Mouse (Mus musculus): ENCODE measurements around the gene Zfp423. TPM values are rescaled to one million over a fixed set of nuclear protein-coding genes. Genes with fewer than 3 reads are reported as not detected.
A peak's percentile ranks its signal among the peaks of the same experiment; 100 is the strongest.

Gene Zfp423
- polyA plus RNA-seq, 1 experiment from 2014 or later = 33.4 TPM

GRCm38 (mm10) chr8:87784227-87784626 is 175.2 kb downstream of the Zfp423 start:
- WGBS = 15% methylated on average over 13 of the region's 13 CpGs
- peaks cover 27% of the 10 kb centered on the region for H3K4me1 ChIP-seq (replicated peaks)
- H3K9ac ChIP-seq = no peak overlapping the region
- 0 out of 2 replicates have a peak overlapping the region, but pooled peaks have one; percentile 6 for H3K27ac ChIP-seq (replicated peaks)
- no peak for ATAC-seq (ENCODE audit: low FRiP score, low read depth)
- peaks cover 7% of the 10 kb centered on the region; the same call in 1 of the 2 replicates for H3K36me3 ChIP-seq
- peak overlapping the region; percentile 4 for H3K4me2 ChIP-seq
- H3K27me3 ChIP-seq = no peaks in the 10 kb centered on the region
- no peak overlapping the region for H3K4me3 ChIP-seq
- H3K9me3 ChIP-seq = no peaks in the 10 kb centered on the region

GRCm38 (mm10) chr8:87783198-87783597 is 176.2 kb downstream of the Zfp423 start:
- Histone ChIP-seq H3K4me3 (no peak overlapping the region), H3K27me3 (no peaks in the 10 kb centered on the region), H3K27ac (replicated peaks) (no peak overlapping the region), H3K9ac (no peak overlapping the region), H3K4me2 (no peak overlapping the region), H3K4me1 (replicated peaks) (peaks cover 30% of the 10 kb centered on the region), H3K9me3 (no peaks in the 10 kb centered on the region), H3K36me3 (peaks cover 7% of the 10 kb centered on the region; the same call in 1 of the 2 replicates)
- WGBS = 75% methylated on average over 15 of the region's 15 CpGs
- no peak for ATAC-seq (ENCODE audit: low FRiP score, low read depth)

GRCm38 (mm10) chr8:87777586-87777985 is 181.8 kb downstream of the Zfp423 start:
- Histone ChIP-seq H3K4me1 (replicated peaks) (peaks cover 20% of the 10 kb centered on the region), H3K27ac (replicated peaks) (no peak overlapping the region), H3K9ac (no peak overlapping the region), H3K4me3 (no peak overlapping the region), H3K9me3 (no peaks in the 10 kb centered on the region), H3K36me3 (peaks cover 7% of the 10 kb centered on the region; the same call in 1 of the 2 replicates), H3K4me2 (no peak overlapping the region), H3K27me3 (no peaks in the 10 kb centered on the region)
- 0 out of 2 replicates have a peak, but pooled peaks have one; percentile 36 for ATAC-seq (ENCODE audit: low FRiP score, low read depth)
- 10% methylated on average over 8 of the region's 8 CpGs for WGBS

GRCm38 (mm10) chr8:87775889-87776288 is 183.5 kb downstream of the Zfp423 start:
- no peak for ATAC-seq (ENCODE audit: low FRiP score, low read depth)
- 91% methylated on average over 3 of the region's 3 CpGs for WGBS
- no peak overlapping the region for H3K9ac ChIP-seq

GRCm38 (mm10) chr8:87774966-87775365 is 184.4 kb downstream of the Zfp423 start:
- H3K4me2 ChIP-seq = no peak overlapping the region
- H3K27ac ChIP-seq (replicated peaks) = no peak overlapping the region
- H3K9me3 ChIP-seq = no peaks in the 10 kb centered on the region
- H3K4me3 ChIP-seq = no peak overlapping the region
- H3K36me3 ChIP-seq = no peaks in the 10 kb centered on the region
- peaks cover 20% of the 10 kb centered on the region for H3K4me1 ChIP-seq (replicated peaks)
- no peaks in the 10 kb centered on the region for H3K27me3 ChIP-seq
- ATAC-seq (ENCODE audit: low FRiP score, low read depth) = no peak
- 74% methylated on average over 2 of the region's 2 CpGs for WGBS
- H3K9ac ChIP-seq = no peak overlapping the region

More at GRCm38 (mm10) chr8:87775889-87776288, 183.5 kb downstream of the Zfp423 start:
- no peak overlapping the region for H3K4me3 ChIP-seq
- H3K36me3 ChIP-seq = peaks cover 7% of the 10 kb centered on the region; the same call in 1 of the 2 replicates
- H3K4me2 ChIP-seq = no peak overlapping the region
- H3K9me3 ChIP-seq = no peaks in the 10 kb centered on the region
- peaks cover 20% of the 10 kb centered on the region for H3K4me1 ChIP-seq (replicated peaks)
- no peak overlapping the region for H3K27ac ChIP-seq (replicated peaks)
- H3K27me3 ChIP-seq = no peaks in the 10 kb centered on the region

GRCm38 (mm10) chr8:87772894-87773502 is 186.4 kb downstream of the Zfp423 start:
- no peak overlapping the region for H3K9ac ChIP-seq
- no peak overlapping the region for H3K27ac ChIP-seq (replicated peaks)
- 67% methylated on average over 14 of the region's 14 CpGs for whole genome bisulfite sequencing
- H3K9me3 ChIP-seq = no peaks in the 10 kb centered on the region
- H3K27me3 ChIP-seq = no peaks in the 10 kb centered on the region
- no peak overlapping the region for H3K4me2 ChIP-seq
- no peak overlapping the region for H3K4me3 ChIP-seq
- peaks cover 19% of the 10 kb centered on the region for H3K4me1 ChIP-seq (replicated peaks)
- H3K36me3 ChIP-seq = no peaks in the 10 kb centered on the region
- no peak for ATAC-seq (ENCODE audit: low FRiP score, low read depth)

GRCm38 (mm10) chr8:87767882-87768281 is 191.5 kb downstream of the Zfp423 start:
- H3K27ac ChIP-seq (replicated peaks) = no peak overlapping the region
- no peak overlapping the region for H3K4me3 ChIP-seq
- no peaks in the 10 kb centered on the region for H3K9me3 ChIP-seq
- peaks cover 3% of the 10 kb centered on the region; the same call in 1 of the 2 replicates for H3K4me1 ChIP-seq (replicated peaks)
- no peaks in the 10 kb centered on the region for H3K27me3 ChIP-seq
- 78% methylated on average over 9 of the region's 9 CpGs for WGBS
- no peak overlapping the region for H3K4me2 ChIP-seq
- ATAC-seq (ENCODE audit: low FRiP score, low read depth) = no peak
- H3K36me3 ChIP-seq = no peaks in the 10 kb centered on the region
- no peak overlapping the region for H3K9ac ChIP-seq

- H3K9me3 ChIP-seq = no peaks in the 10 kb centered on the region
- no peak for ATAC-seq (ENCODE audit: low FRiP score, low read depth)
- WGBS = 76% methylated on average over 3 of the region's 3 CpGs
- peaks cover 3% of the 10 kb centered on the region; the same call in 1 of the 2 replicates for H3K4me1 ChIP-seq (replicated peaks)
- no peaks in the 10 kb centered on the region for H3K36me3 ChIP-seq
- no peak overlapping the region for H3K4me2 ChIP-seq
- no peaks in the 10 kb centered on the region for H3K27me3 ChIP-seq
- H3K9ac ChIP-seq = no peak overlapping the region
- no peak overlapping the region for H3K27ac ChIP-seq (replicated peaks)
- no peak overlapping the region for H3K4me3 ChIP-seq
These were observed 194.1 kb downstream of the Zfp423 start for GRCm38 (mm10) chr8:87765276-87765675.

GRCm38 (mm10) chr8:87758750-87759149 is 200.6 kb downstream of the Zfp423 start:
- H3K4me1 ChIP-seq (replicated peaks) = peaks cover 15% of the 10 kb centered on the region
- no peaks in the 10 kb centered on the region for H3K9me3 ChIP-seq
- no peak overlapping the region for H3K4me3 ChIP-seq
- 40% methylated on average over 8 of the region's 8 CpGs for WGBS
- ATAC-seq (ENCODE audit: low FRiP score, low read depth) = peak; percentile 65
- no peaks in the 10 kb centered on the region for H3K36me3 ChIP-seq
- no peak overlapping the region for H3K9ac ChIP-seq
- no peaks in the 10 kb centered on the region for H3K27me3 ChIP-seq
- peak overlapping the region; percentile 53; the same call in 1 of the 2 replicates for H3K27ac ChIP-seq (replicated peaks)
- no peak overlapping the region for H3K4me2 ChIP-seq

- no peak for ATAC-seq (ENCODE audit: low FRiP score, low read depth)
- Histone ChIP-seq H3K36me3 (no peaks in the 10 kb centered on the region), H3K4me3 (no peak overlapping the region)
These were observed 204.5 kb downstream of the Zfp423 start for GRCm38 (mm10) chr8:87754853-87755252.

GRCm38 (mm10) chr8:87753636-87754035 is 205.8 kb downstream of the Zfp423 start:
- WGBS = 83% methylated on average over 2 of the region's 2 CpGs
- H3K4me1 ChIP-seq (replicated peaks) = peaks cover 41% of the 10 kb centered on the region
- no peak overlapping the region for H3K4me3 ChIP-seq
- ATAC-seq (ENCODE audit: low FRiP score, low read depth) = no peak; the same call in 1 of the 2 replicates
- H3K27ac ChIP-seq (replicated peaks) = no peak overlapping the region
- H3K36me3 ChIP-seq = no peaks in the 10 kb centered on the region
- no peaks in the 10 kb centered on the region for H3K27me3 ChIP-seq
- no peak overlapping the region for H3K4me2 ChIP-seq
- H3K9me3 ChIP-seq = no peaks in the 10 kb centered on the region
- no peak overlapping the region for H3K9ac ChIP-seq

More at GRCm38 (mm10) chr8:87754853-87755252, 204.5 kb downstream of the Zfp423 start:
- Histone ChIP-seq H3K27me3 (no peaks in the 10 kb centered on the region), H3K9me3 (no peaks in the 10 kb centered on the region), H3K27ac (replicated peaks) (no peak overlapping the region), H3K4me1 (replicated peaks) (peaks cover 40% of the 10 kb centered on the region), H3K9ac (no peak overlapping the region), H3K4me2 (no peak overlapping the region)
- 87% methylated on average over 8 of the region's 8 CpGs for WGBS

- no peaks in the 10 kb centered on the region for H3K9me3 ChIP-seq
- no peak overlapping the region for H3K9ac ChIP-seq
- H3K27me3 ChIP-seq = no peaks in the 10 kb centered on the region
- H3K27ac ChIP-seq (replicated peaks) = peak overlapping the region; percentile 20
- no peak overlapping the region for H3K4me2 ChIP-seq
- ATAC-seq (ENCODE audit: low FRiP score, low read depth) = peak; percentile 36; the same call in 1 of the 2 replicates
- no peak overlapping the region for H3K4me3 ChIP-seq
- WGBS = 63% methylated on average over 8 of the region's 8 CpGs
- H3K4me1 ChIP-seq (replicated peaks) = peaks cover 37% of the 10 kb centered on the region
- no peaks in the 10 kb centered on the region for H3K36me3 ChIP-seq
These were observed 206.2 kb downstream of the Zfp423 start for GRCm38 (mm10) chr8:87753148-87753547.

Measured in hindbrain, embryonic 15.5 days (tissue).